Mouse (Mus musculus) layer of hippocampus, postnatal 14 days (tissue): ENCODE data around the gene Necab2. TPM values are rescaled to one million over a fixed set of nuclear protein-coding genes. Genes with fewer than 3 reads are reported as not detected.

ENCODE experiments used
- DNase-seq, 2 experiments: peaks; one replicate each; pipeline ENCODE4 v3.0.0; 2021 to 2022; ENCODE audit warnings: low spot score in 2 of 2, mixed read lengths in 1 of 2
- total RNA-seq, 2 experiments: library from RNA; stranded (reverse); gene quantifications; 2 replicates each; pipeline ENCODE4 v1.2.3; 2021

Gene Necab2
- total RNA-seq, 2 experiments from 2014 or later: 126 to 129 TPM

DNA sequence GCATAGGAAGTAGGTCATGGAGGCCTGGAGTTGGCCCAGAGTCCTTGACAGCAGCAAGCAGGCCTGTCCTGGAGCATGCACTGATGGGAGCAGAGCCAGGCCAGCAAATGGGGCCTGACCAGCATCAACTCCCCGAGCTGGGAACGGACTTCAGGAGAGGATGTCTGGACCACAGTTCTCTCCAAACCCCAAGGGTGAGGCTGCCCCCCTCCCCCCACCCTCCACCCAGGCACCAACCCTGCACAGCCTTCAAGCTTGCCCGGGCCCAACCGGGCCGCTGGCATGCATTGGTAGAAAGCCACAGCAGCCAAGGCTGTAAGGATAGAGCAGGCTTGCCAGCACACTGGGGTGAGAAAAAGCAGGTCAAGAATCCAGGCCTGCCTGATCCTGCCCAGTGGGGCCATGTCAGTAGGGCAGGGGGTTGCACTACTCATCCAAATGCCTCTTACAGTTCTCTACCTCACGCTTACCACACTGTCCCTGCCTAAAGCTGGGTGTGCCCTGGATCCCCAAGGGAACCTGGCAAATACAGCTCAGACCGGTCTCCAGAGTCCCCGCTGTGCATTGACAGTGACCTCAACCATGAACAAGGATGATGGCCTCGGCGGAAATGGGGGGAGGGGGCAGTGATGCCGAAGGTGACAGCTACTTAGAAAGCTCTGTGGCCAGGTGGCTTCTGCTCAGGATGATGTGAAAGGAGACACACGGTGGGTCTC, 18.7 kb upstream of the Necab2 start:
- DNase-seq: no peak

DNA sequence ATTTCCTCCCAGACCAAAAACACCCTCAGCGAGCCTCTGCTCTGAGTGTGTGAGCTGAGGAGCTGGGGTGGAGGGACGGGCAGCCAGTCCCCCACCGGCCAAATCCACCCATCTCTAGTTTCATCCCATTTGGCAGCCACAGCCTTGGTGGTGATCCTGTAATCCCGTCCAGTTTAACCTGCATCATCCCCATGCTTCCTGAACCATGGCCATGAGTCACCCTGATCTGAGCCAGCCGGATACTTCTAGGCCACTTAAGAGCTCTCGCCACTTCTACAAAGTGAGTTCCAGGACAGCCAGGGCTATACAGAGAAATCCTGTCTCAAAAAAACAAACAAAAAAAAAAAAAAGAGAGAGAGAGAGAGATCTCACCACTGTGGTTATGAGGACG, 18.2 kb upstream of the Necab2 start:
- no peak for DNase-seq

DNA sequence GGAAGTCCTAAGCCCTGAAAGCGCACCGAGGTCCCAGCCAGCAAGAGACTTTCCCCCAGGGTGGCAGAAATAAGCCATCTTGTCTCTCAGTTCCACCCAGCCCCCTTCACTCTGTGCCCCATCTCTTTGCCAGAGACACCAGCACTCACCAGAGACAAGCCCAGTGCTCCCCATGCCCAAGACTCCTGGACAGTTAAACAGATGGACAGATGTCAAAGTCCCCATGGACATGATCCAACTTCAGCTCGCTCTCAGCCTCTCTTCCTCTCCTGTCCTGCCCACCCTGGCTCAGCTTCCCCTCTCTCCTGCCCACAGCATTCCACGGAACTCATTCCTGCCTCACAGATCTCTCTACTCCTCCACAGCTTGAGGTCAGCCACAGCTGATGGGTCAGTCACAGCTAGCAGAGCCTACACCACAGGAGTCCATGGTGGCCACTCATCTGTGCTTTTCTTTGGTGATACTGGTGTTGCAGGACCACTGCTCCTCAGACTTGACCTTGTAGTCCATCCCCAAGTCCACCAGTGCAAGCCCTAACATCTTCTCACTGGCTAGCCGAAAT, 17.7 kb upstream of the Necab2 start:
- DNase-seq: no peak

DNA sequence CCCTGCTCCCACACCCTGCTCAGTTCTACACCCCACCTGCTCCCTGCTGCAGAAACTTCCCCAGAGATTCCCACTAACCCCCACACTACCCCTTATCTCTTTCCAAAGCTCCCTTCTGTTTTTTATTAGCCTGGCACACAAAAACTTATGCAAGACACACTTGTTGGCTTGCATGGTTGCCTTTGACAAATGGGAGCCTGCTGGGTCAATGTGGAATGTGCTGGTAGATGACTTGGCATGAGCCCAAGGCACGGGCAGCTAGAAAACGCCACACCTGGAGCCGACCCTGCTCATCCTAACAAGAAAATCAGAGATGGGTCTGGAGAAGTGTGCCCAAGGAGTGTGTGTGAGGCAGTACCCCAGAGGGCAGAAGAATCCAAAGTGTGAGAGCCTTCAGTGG, 17.0 kb upstream of the Necab2 start:
- no peak for DNase-seq

DNA sequence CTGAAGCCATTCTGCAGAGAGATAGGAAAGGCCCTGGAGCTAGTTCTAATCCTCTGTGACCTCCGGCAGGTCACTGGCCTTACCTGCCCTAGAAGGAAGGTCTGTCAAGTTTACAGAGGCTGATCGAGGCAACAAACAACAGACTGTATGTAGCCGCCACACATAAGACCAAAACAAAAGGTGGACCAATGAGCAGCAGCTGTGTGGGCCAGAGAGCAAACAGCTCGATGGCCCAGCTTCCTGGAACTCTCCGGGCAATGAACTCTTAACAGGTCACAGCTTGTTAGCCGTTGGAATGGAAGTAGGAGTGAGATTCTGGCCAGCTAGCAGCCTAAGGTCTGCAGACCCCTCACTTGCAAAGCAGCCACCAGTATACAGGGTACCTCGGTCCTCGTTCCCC, 16.3 kb upstream of the Necab2 start:
- no peak for DNase-seq

DNA sequence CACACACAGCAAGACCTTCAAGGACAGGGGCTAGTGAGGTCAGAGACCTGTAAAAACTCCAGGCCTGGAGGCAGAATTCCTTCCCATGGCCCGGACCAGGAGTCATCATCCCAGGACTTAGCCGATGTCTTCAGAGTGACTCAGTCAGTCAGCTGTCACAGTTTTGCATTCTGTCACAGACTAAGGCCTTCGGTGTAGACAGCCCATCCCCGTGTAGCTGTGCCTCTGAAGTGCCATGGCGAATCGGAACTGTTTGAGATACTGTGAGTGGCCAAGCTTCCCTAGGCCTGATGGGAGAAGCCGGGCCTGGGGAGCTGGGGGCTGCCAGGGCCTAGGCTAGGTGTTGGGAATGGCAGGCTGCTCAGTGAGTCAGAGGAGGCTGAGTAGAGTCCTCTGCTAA, 15.8 kb upstream of the Necab2 start:
- no peak for DNase-seq

DNA sequence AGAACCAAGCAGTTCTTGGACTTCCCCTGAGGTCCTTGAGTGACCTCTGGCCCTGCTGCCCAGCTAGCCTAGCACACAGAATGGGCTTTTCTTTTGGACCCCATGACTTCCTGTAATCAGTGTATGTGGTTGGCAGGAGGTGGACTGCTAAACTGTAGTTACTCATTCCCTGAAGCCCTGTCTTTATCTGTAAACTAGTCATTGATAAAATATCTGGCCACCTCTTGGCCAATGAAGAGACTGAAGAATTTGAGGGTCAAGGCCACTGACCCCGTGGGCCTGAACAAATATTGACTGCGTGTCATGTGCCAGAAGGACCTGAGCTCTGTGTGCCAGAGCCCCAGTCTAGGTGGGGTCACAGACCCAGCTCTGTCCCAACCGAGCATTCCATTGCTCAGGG, 14.1 kb upstream of the Necab2 start:
- DNase-seq: no peak

DNA sequence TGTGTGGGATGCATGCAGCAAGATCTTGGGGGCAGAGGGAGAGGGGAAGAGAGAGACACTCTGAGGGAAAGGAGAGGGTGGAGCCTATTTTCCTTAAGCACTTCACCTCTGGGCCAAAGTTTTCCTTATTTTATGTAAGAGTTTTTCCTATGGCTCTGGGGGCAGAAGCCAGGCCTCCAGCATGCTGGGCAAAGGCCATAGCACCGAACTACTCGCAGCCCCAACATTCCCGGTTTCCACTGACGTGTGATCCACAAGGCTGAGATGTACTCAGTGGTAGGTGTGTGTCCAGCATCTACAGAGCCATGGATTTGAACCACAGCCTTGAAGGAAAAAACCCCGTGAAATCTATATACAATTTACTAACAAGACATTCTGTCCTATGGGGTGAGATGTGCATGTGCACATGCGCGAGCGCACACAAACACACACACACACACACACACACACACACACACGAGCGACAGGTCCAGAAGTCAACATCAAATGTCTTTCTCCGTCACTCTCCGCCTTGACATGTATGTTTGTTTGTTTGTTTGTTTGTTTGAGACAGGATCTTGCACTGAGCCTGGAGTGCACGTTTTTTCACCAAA, 12.8 kb upstream of the Necab2 start, which contains the start of gene Osgin1:
TSS of gene Osgin1 (plus strand) at position 543 of the 593 bp plus-strand sequence.
- no peak for DNase-seq

DNA sequence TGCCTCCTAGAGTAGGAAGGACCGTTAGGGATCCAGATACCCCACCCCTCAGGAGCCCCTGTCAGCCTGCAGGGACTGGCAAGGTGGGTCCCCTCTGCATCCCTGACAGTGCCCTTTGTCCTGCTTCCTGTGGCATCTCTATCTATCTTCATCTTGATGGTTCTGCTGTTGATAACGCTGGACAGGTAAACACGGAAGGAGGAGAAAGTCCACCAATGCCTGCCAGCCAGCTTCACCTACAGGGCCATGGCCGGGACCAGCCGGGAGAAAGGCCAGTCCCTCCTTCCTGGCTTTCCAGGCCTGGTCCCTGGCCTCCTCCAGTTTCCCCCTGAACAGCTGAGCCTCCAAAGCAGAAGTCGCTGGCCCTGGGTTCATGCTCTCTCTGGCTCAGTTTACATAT, 11.9 kb upstream of the Necab2 start:
- DNase-seq: no peak

DNA sequence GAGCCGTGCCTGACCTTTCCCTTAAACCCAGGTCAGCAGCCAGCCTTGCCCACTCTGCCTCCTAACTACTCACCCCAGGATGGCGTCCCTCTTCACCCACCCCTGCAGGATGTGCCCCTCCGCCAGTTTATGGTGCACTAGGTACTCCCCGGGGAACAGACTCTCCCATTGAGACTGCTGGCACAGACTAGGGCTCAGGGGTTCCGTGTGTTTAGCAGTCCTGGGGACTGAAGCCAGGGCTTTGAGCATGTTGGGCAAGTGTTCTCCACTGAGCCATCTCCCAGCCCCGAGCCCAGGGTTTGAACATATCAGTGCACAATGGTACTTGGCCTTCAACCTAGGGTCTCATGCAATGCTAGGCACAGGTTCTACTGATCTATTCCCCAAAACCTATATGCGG, 11.0 kb upstream of the Necab2 start:
- no peak for DNase-seq

DNA sequence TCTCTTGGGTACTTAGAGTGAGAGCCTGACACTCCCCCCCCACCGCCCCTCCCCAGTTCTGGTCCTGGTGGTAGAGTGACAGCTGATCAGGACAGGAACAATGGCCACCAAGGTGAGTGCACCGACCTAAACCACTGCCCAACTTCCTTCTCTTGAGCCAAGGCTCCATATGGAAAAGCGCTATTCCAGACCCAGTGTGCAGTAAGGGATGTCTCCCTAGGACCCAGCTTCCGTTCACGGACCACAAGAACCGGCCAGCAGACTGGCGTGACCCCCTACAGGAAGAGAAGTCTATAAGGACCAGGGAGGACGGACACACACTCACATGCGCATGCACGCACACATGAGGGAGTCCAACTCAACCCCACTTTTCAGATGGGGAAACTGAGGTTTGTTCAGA, 10.2 kb upstream of the Necab2 start:
- no peak for DNase-seq

DNA sequence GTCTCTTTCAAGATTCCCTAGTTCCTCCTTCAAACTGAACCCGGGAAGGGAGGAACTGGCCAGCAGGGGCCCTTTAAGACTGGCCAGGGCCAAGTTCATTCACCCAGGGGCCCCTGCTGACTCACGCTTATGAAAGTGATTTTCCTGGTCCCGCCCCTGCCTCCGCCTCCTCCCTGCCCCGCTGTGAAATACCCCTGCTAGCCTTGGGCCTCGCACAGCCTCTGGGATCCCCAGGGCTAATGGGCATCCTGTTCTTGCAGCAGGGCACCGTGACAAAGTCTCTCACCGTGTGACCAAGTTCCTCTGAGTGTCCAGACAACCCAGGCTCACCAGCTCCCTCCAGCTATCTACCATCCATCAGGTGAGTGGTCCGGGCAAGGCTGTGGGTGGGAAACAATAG, 9.6 kb upstream of the Necab2 start:
- DNase-seq: no peak

DNA sequence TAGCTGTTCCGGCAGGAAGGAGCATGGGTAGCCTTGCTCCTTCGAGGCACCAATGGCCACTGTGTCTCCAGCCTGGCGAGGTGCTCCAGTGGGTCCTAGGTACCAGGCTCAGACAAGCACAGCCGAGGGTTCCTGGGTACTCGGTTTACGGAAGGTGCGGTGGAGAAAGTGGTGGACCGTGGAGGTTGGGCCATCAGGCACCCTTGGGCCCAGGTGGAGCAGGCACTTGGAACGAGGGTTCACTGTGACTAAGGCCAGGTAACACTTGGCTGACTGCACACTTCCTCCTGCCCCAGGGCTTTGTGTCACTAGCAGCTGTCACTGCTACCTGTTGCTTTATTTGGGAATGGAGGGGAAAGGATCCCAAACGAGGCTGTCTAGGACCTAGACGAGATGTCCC, 9.0 kb upstream of the Necab2 start:
- no peak for DNase-seq

DNA sequence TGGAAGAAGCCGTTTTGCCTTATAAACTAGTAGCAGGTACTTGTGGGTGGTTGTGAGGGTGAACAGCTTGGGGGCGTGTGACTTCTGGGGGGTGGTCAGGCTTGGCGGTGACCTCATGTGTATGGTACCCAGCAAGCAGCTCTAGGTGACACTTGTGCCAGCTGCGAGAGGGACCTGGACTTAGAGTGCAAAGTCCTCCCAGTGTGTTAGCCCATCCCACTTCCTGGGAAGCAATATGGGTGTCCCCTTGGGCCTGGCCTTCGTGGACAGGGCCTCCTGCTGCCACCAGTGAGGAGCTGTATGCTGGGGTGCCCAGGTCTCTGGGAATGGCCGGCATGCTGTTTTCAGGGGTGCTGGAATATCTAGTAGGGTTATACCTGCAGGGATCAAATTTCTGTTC, 7.6 kb upstream of the Necab2 start:
- DNase-seq: no peak

DNA sequence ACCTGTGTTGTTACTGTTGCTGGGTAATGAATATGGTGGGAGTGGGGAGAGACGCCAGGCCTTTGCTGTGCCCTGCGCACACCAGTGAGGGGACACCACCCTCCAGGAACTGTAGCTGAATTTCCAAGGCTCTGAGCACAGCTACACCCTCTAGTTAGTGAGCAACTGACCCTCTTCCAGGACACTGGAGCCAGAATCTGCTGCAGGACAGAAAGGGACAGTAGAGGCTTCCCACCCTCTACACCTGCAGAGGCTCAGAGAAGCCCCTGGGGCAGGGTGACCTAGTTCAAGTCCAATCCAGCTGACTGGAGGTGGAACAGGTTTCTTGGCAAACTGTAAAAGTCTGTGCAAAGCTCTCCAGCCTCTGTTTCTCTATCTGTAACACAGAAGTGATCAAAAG, 7.1 kb upstream of the Necab2 start:
- DNase-seq: no peak

DNA sequence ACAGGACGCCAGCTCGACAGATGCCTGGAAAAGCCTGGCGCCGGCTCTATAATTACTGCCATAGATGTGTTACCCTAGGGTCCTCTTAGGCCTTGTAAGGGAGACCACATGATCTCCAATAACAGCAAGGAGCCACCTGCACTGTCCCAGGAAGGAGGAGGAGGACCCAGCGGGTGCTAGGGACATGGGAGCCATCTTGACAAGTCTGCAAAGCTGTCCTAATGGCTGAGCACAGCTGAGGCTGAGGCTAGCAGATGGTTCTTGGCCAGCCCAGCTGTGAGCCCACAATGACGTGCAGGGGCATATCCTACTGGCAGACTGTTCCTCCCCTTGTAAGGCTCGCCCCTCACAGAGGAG, 6.6 kb upstream of the Necab2 start:
- no peak for DNase-seq

DNA sequence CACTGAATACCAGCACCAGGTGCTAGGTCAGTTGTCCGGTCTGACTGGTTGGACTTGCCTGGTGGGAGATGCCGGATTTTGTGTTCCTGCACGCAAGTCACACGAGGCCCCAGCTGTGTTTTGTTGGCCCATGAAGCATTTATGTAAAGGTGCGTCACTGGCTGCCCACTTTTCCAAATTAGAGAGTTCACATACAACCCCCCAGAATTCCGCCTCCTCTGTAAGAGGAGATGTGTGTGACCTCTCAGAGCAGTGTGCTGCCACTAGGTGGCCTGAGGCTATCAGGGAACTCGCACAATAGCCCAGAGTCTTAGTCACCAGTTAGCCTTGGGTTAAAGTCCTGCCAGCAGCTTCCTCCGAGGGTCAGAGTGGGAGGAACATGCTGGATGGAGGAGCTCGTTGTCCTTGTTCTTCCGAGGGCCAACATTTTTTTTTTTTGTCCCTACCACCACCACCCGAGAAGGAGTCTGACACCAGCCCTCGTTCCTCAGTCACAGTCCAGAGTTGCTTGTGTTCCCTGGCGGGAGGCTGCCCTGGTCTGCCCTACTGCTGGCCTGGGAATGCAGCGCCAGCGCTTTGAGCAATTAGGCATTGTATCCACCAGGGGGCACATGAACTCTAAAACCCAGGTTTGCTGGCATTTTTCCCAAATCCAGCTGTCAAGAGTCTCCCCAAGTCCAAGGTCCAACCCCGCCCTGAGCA, 6.1 kb upstream of the Necab2 start:
- peak; percentile 54 to 62 for DNase-seq

DNA sequence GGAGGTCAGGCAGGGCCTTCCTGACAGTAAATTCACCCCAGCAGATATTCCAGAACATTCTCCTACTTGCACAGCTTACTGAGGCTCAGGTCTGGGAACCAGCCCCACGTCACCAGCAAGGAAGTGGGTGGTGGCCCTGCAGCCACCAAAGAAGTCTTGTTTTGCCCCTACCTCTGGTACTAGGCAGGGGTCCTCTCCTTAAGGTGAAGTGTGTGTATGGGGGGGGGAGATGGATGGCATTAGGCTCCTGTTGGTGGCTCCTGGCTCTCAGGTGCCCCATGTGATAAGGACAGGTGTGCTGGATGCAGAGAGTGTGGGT, 5.6 kb upstream of the Necab2 start:
- no peak for DNase-seq

DNA sequence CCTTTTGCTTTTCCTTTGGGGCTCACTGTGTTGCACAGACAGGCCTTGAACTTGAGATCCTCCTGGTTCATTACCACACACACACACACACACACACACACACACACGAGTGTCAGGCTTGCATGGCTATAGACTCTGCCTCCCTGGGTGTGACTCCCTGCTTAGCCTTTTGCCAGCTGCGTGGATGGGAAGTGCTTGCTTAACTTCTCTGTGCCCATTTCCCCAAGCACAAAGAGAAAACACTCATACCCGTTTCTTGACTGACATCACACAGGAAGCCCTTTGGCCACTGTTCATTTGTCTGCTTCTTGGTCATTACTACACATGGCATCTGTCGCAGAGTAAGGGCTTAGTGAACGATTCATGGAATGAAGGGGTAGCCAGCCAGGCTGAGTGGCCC, 4.5 kb upstream of the Necab2 start:
- no peak for DNase-seq

DNA sequence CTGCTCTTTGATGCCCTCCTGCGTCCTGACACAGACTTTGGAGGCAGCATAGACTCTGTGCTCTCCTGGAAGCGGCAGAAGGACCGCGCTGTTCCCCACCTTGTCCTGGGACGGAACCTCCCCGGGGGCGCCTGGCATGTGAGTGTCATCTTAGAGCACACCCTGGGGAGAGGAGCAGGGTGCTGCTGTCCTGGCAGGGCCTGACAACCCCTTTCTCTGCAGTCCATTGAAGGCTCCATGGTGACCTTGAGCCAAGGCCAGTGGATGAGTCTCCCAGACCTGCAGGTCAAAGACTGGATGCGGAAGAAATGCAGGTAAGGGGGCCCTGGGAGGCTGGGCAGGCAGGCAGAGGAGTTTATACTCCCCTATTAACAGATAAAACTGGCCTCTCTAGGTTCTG, 3.5 kb upstream of the Necab2 start:
- no peak for DNase-seq

DNA sequence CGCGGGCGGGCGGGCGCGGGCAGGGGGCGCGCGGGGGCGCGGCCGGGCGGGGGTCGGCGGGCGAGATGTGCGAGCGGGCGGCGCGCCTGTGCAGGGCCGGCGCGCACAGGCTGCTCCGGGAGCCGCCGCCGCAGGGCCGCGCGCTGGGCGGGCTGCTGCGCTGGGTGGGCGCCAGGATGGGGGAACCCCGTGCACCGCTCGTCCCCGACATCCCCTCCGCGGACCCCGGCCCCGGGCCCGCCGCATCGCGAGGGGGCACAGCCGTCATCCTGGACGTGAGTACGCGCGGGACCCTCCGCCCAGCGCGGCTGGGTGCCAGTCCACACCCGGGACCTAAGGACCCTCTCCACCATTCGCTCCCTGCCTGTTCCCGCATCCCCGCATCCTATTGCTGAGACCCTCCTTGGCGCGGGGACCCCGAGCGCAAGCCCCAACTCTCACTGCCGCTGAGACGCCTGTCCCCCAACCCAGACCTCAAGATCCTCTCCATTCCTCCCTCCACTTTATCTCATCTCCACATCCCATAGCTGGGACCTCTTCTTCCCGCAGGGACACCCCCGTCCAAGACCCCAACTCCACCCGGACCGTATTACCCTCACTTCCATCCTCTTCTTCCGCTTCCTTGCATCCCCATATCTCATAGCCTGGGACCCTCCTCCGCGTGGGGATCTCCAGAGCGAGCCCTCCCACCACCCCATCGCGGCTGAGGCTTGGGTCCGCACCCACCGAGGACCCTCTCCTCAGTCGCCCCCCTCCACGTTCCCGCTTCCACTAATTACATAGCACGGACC, 666 bp downstream of the Necab2 start:
- DNase-seq: no peak

DNA sequence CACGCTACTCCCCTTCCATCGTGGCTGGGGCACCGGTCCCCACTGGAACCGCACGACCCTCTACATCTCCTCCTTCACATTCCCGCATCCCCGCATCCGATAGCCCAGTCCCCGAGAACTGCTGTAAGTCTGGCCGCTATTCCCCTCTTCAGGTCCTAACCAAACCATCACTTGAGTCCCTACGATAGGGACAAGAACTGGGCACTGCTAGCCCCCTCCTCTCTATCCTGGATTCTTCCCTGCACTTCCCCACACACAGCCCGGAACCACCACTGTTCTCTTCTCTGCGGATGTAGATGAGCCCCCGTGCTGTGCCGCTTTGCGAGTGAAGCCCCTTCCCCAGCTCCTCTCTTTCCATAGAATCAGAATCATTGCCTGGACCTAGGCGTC, 1.3 kb downstream of the Necab2 start:
- DNase-seq: no peak
